Mouse (Mus musculus) bone marrow macrophage, adult 2 months (primary cell): ENCODE measurements around the gene Ripk4. TPM values are rescaled to one million over a fixed set of nuclear protein-coding genes. Genes with fewer than 3 reads are reported as not detected.
A peak's percentile ranks its signal among the peaks of the same experiment; 100 is the strongest.

Source experiments
- H3K27ac ChIP-seq: 2 replicates; pipeline ENCODE4 v1.5.1; 2012; ENCODE audit warnings: low read depth, low read length; ENCODE audit not compliant: insufficient read depth
- H3K4me1 ChIP-seq: 2 replicates; pipeline ENCODE4 v1.6.1; 2012; ENCODE audit warnings: low read length; ENCODE audit not compliant: control insufficient read depth, insufficient read depth
- H3K4me3 ChIP-seq: 2 replicates; pipeline ENCODE4 v1.5.1; 2012; ENCODE audit warnings: mild to moderate bottlenecking, low read length, moderate library complexity; ENCODE audit not compliant: insufficient read depth
- CTCF ChIP-seq: IDR thresholded peaks from 2 replicates; pipeline ENCODE4 v1.5.1; 2012; ENCODE audit warnings: low read depth, mild to moderate bottlenecking, low read length, moderate library complexity
- POLR2A ChIP-seq: IDR thresholded peaks from 2 replicates; pipeline ENCODE4 v1.6.1; 2012; ENCODE audit warnings: mild to moderate bottlenecking, low read depth, low read length, borderline replicate concordance
- polyA plus RNA-seq: library from polyadenylated mRNA; stranded (reverse); fragments of >200 nt; gene quantifications from 2 replicates; pipeline ENCODE4 v1.2.4, GENCODE M21; 2012; ENCODE audit not compliant: missing spikeins, insufficient read depth, insufficient read length

Ripk4 gene
- polyA plus RNA-seq, 1 experiment: not detected

DNA sequence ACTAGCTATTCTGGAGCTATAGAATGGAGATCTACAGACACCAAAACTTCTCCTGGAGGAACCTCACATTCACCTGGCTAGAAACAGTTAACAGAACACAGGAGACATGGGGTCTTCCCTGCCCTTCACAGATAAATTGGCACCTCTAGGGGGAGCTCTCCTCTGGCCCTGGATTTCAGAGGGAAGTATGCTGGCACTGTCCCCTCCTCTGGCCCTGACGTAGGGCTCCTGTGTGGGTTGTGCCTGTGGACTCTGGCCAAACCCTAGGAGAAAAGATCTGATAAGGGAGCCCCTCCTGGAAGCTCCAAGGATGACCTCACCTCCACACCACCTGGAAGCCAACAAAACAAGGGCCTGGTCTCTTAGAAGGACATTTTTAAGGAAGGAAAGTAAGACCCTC lies 65.8 kb downstream of the Ripk4 start:
- Histone ChIP-seq H3K27ac (no peak overlapping the region), H3K4me3 (no peak overlapping the region), H3K4me1 (no peaks in the 10 kb centered on the region)
- TF ChIP-seq POLR2A: no peak
- TF ChIP-seq CTCF: 0 out of 2 replicates have a peak, but pooled peaks have one; percentile 6

DNA sequence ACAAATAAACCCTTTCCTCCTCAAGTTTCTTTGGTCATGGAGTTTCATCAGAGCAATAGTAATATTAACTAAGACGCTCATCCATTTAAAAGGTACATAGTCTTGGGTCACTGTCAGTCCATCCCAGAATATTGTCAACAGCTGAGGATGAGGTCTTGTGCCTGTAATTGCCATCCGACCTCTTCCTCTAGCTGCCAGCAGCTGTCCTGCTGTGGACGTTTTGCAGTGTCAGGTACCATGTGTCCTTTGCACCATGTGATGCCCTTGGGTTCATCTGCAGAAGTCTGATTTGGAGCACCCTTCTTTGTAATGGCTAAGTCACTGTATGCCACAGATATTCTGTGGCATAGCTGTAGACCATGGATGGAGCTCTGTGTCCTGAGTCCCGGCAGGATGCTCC lies 67.9 kb downstream of the Ripk4 start:
- Histone ChIP-seq H3K4me1 (no peaks in the 10 kb centered on the region), H3K27ac (no peak overlapping the region), H3K4me3 (no peak overlapping the region)
- no peak for TF ChIP-seq CTCF
- TF ChIP-seq POLR2A: no peak

Other genes starting within 250 kb of the Ripk4 start
- not detected in 2 replicates for gene Fam3b, start 249.0 kb downstream of the Ripk4 start, polyA plus RNA-seq
- gene Tmprss2, start 152.6 kb downstream of the Ripk4 start, polyA plus RNA-seq: not detected in 2 replicates
- gene Prdm15, start 88.1 kb upstream of the Ripk4 start, polyA plus RNA-seq: 4.4 and 7.5 TPM in 2 replicates
- gene C2cd2, start 198.8 kb upstream of the Ripk4 start, polyA plus RNA-seq: 12.3 and 13.4 TPM in 2 replicates
- 13.8 and 16.2 TPM in 2 replicates for gene Zbtb21, start 198.8 kb upstream of the Ripk4 start, polyA plus RNA-seq
- 13.2 and 14.3 TPM in 2 replicates for gene B230307C23Rik, start 233.5 kb upstream of the Ripk4 start, polyA plus RNA-seq